Mouse (Mus musculus) ES-Bruce4 (cell line): ENCODE results near the gene Stom. TPM values are rescaled to one million over a fixed set of nuclear protein-coding genes. Genes with fewer than 3 reads are reported as not detected.

Experiments used
- H3K27ac ChIP-seq: 2 replicates; pipeline ENCODE4 v1.5.1; 2012; ENCODE audit warnings: low read length, inconsistent platforms; ENCODE audit not compliant: insufficient read depth
- H3K27me3 ChIP-seq: 2 replicates; pipeline ENCODE4 v1.6.1; 2012; ENCODE audit warnings: mild to moderate bottlenecking, low read length, inconsistent platforms; ENCODE audit not compliant: control insufficient read depth, poor library complexity, insufficient read depth, severe bottlenecking
- H3K36me3 ChIP-seq: 2 replicates; pipeline ENCODE4 v1.6.1; 2012; ENCODE audit warnings: inconsistent platforms, mild to moderate bottlenecking, low read length, moderate library complexity; ENCODE audit not compliant: control insufficient read depth, poor library complexity, insufficient read depth, severe bottlenecking
- H3K4me1 ChIP-seq: one replicate; pipeline ENCODE4 v1.8.1; 2011; ENCODE audit warnings: low read length; ENCODE audit not compliant: control insufficient read depth, insufficient read depth
- H3K4me3 ChIP-seq: 2 replicates; pipeline ENCODE4 v1.5.1; 2011; ENCODE audit warnings: low read depth, mild to moderate bottlenecking, low read length
- H3K9ac ChIP-seq: 2 replicates; pipeline ENCODE4 v1.6.1; 2012; ENCODE audit warnings: low read depth, mild to moderate bottlenecking, inconsistent platforms; ENCODE audit not compliant: poor library complexity, severe bottlenecking
- H3K9me3 ChIP-seq: replicated peaks from 2 replicates; pipeline ENCODE4 v1.6.1; 2012; ENCODE audit warnings: mild to moderate bottlenecking, low read length, inconsistent platforms; ENCODE audit not compliant: control insufficient read depth, poor library complexity, insufficient read depth, severe bottlenecking
- CTCF ChIP-seq: IDR thresholded peaks from one replicate; pipeline ENCODE4 v1.8.1; 2011; ENCODE audit warnings: low read depth, low read length
- EP300 ChIP-seq: IDR thresholded peaks from 2 replicates; pipeline ENCODE4 v1.6.1; 2011; ENCODE audit warnings: low read depth, low read length; ENCODE audit not compliant: insufficient read depth
- POLR2A ChIP-seq: IDR thresholded peaks from one replicate; pipeline ENCODE4 v1.8.1; 2011; ENCODE audit warnings: low read length; ENCODE audit not compliant: insufficient read depth
- polyA plus RNA-seq: library from polyadenylated mRNA; stranded (reverse); fragments of >200 nt; gene quantifications from 2 replicates; pipeline ENCODE4 v1.2.4, GENCODE M21; 2011; ENCODE audit warnings: low read depth; ENCODE audit not compliant: missing spikeins, insufficient read depth, insufficient read length

The Stom gene
- polyA plus RNA-seq, 1 experiment: 17.9 TPM

GRCm38 (mm10) chr2:35267876-35268566 lies 68.8 kb downstream of the Stom start:
- H3K27me3 ChIP-seq: no peaks in the 10 kb centered on the region
- no peak overlapping the region for H3K27ac ChIP-seq
- H3K36me3 ChIP-seq: no peaks in the 10 kb centered on the region
- no peak for TF ChIP-seq EP300
- TF ChIP-seq CTCF: no peak
- TF ChIP-seq POLR2A: no peak
- no peak overlapping the region for H3K4me3 ChIP-seq
- no peaks in the 10 kb centered on the region for H3K9me3 ChIP-seq
- H3K4me1 ChIP-seq: peaks cover 9% of the 10 kb centered on the region
- no peak overlapping the region for H3K9ac ChIP-seq

- H3K4me1 ChIP-seq: peaks cover 8% of the 10 kb centered on the region
- TF ChIP-seq POLR2A (no peak), EP300 (peak; percentile 70; the same call in 1 of the 2 replicates)
- H3K9ac ChIP-seq: no peak overlapping the region
- H3K27me3 ChIP-seq: no peaks in the 10 kb centered on the region
- no peak overlapping the region for H3K27ac ChIP-seq
- H3K4me3 ChIP-seq: no peak overlapping the region
- H3K36me3 ChIP-seq: no peaks in the 10 kb centered on the region
- no peaks in the 10 kb centered on the region for H3K9me3 ChIP-seq
These were observed 69.5 kb downstream of the Stom start for GRCm38 (mm10) chr2:35267156-35267875.

DNA sequence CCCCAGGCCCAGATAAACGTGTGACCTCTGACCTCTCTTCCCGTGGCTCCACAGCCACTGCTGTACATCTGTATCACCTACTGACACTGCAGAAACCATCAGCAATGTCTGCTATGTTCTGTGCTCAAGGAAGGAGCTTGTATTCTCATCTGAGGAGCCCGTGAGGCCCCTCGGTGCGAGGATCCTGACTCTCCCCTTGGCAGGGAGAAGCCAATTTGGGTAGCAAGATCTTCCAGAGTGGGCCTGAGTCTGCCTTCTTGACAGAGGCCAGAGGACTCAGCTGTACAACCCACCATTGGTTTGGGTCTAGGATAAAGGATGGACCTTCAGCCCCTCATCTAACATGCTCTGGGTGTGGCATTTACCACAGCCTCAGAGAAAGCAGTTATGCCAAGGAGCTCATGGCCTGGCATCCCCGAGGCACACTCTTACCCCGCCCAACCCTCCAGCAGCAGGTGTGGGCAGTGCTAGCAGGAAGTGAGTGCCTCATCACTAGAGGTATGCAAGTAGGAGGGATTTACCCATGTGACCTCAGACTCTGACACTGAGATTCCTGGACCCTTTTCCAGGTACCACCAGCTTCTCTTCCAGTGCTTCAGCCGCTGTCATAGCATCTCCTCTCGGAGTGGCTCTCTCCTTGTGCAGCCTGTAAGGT lies 70.4 kb downstream of the Stom start:
- Histone ChIP-seq H3K9ac (no peak overlapping the region), H3K27me3 (no peaks in the 10 kb centered on the region), H3K36me3 (no peaks in the 10 kb centered on the region), H3K27ac (no peak overlapping the region), H3K9me3 (no peaks in the 10 kb centered on the region), H3K4me3 (no peak overlapping the region), H3K4me1 (peaks cover 8% of the 10 kb centered on the region)
- TF ChIP-seq EP300 (no peak), CTCF (no peak), POLR2A (no peak)

GRCm38 (mm10) chr2:35265775-35266174 lies 71.0 kb downstream of the Stom start:
- Histone ChIP-seq H3K9ac (no peak overlapping the region), H3K4me3 (no peak overlapping the region), H3K27ac (no peak overlapping the region), H3K9me3 (no peaks in the 10 kb centered on the region), H3K27me3 (no peaks in the 10 kb centered on the region), H3K36me3 (no peaks in the 10 kb centered on the region), H3K4me1 (peaks cover 8% of the 10 kb centered on the region)
- TF ChIP-seq EP300 (no peak), POLR2A (no peak), CTCF (no peak)

GRCm38 (mm10) chr2:35265296-35265695 lies 71.5 kb downstream of the Stom start:
- H3K4me3 ChIP-seq: no peak overlapping the region
- H3K36me3 ChIP-seq: no peaks in the 10 kb centered on the region
- no peak overlapping the region for H3K9ac ChIP-seq
- H3K27ac ChIP-seq: no peak overlapping the region
- peaks cover 8% of the 10 kb centered on the region for H3K4me1 ChIP-seq
- H3K27me3 ChIP-seq: no peaks in the 10 kb centered on the region
- peak; percentile 16 for TF ChIP-seq CTCF
- no peak for TF ChIP-seq EP300
- no peaks in the 10 kb centered on the region for H3K9me3 ChIP-seq

DNA sequence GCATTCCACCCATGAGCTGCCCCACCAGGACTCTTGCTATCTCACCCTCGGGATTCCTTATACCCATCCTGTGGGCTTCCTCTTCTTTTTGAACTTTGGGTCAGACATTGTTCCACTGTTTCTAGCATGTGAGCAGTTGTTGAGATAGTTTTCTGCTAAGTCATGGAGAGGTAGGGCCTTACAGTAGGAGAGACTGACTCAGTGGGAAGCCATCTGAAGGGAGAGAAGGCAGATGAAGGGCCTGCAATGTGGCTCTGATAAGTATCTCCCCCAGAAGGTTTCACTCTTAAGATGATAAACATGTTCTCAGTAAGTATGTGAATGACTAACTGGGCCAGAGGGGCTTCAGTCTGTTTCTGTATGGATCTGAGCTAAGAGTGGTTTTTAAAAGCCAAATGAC lies 72.7 kb downstream of the Stom start:
- Histone ChIP-seq H3K9me3 (no peaks in the 10 kb centered on the region), H3K27ac (no peak overlapping the region), H3K27me3 (no peaks in the 10 kb centered on the region), H3K9ac (no peak overlapping the region), H3K4me1 (peaks cover 8% of the 10 kb centered on the region), H3K4me3 (no peak overlapping the region), H3K36me3 (no peaks in the 10 kb centered on the region)
- TF ChIP-seq POLR2A: no peak
- no peak for TF ChIP-seq EP300
- TF ChIP-seq CTCF: no peak

Other genes with a start within 250 kb of the Stom start
- gene AI182371, start 235.4 kb downstream of the Stom start, polyA plus RNA-seq: 0.93 and 1.3 TPM in 2 replicates
- 48.2 and 49.0 TPM in 2 replicates for gene Cntrl, start 227.5 kb downstream of the Stom start, polyA plus RNA-seq
- gene Rab14, start 135.9 kb downstream of the Stom start, polyA plus RNA-seq: 89.5 and 103 TPM in 2 replicates
- 46.9 and 48.8 TPM in 2 replicates for gene Gsn, start 80.6 kb downstream of the Stom start, polyA plus RNA-seq
- gene 4930568D16Rik, start 30.8 kb upstream of the Stom start, polyA plus RNA-seq: not detected in 2 replicates
- gene 4930402F06Rik, start 60.2 kb upstream of the Stom start, polyA plus RNA-seq: not detected in 2 replicates
- gene Ggta1, start 126.3 kb upstream of the Stom start, polyA plus RNA-seq: 45.2 and 52.5 TPM in 2 replicates
- 29.4 and 37.3 TPM in 2 replicates for gene Dab2ip, start 221.3 kb upstream of the Stom start, polyA plus RNA-seq